Mouse (Mus musculus): ENCODE results near the gene Vmn2r21.
"Not testable (repeated sequence)": the region's sequence is repeated elsewhere in the genome, so short reads cannot be mapped to it uniquely, and the experiment has no call there.

Vmn2r21 gene

DNA sequence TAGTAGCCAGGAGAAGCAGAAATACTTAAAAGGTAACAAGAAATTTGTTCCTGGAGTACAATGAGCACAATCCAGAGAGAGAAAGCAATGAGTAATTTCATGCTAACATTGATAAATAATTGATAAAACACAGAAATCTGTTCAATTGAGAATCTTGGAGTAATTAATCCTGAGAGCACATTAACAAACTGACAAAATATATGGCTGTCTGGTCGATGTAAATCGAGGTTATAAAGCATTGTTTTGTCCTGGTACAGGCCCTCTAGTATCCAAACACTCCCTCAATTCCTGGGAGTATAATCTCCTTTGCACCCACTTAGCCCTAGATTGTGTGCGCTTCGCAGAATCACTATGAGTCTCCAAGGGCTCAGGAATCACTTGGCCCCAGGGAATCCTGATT is at the start of gene Vmn2r21:
Gene Vmn2r21 (minus strand): TSS at position 101 of the 400 bp plus-strand sequence.
- DNase-seq (ENCODE audit: low spot score) = not testable (repeated sequence)

DNA sequence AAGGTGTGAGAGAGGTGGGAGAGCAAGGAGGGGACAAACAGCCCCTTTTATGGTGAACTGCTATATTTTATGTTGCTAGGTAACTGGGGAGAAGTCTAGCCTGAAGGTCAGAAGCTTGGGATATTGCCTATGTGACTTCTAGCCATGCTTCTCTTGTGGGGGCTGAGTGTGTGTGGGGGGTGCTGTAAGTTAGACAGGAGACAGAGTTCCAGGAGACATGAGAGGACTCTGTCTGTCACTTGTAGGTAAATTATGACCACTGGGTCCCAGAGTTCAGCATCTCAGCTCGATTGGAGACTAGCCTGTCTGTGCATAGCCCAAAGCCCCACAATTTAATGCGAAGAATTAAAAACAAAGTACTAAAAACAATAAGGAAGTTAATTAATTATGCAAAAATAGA is 41.5 kb upstream of the Vmn2r21 start:
- not testable (repeated sequence) for DNase-seq (ENCODE audit: low spot score)

DNA sequence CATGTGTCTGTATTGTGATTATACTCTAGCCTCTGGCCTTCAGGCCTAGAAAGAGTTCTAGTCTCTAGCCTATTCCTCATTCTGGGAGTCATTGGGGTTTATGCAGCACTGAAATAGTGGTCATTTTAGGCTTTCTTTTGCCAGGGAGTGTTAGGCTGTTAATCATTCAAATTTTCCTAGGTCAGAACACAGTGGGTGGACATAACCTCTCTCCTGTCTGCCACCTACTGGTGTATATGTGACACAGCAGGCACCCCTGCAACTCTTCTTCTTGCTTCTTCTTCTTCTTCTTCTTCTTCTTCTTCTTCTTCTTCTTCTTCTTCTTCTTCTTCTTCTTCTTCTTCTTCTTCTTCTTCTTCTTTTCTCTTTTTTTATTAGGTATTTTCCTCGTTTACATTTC is 6.5 kb upstream of the Vmn2r21 start:
- not testable (repeated sequence) for DNase-seq (ENCODE audit: low spot score)

- not testable (repeated sequence) for DNase-seq (ENCODE audit: low spot score)
These were observed 10.8 kb downstream of the Vmn2r21 start for GRCm38 (mm10) chr6:123522263-123523011.

GRCm38 (mm10) chr6:123473045-123473444 is 60.2 kb downstream of the Vmn2r21 start:
- DNase-seq (ENCODE audit: low spot score) = not testable (repeated sequence)

GRCm38 (mm10) chr6:123472458-123472987 is 60.7 kb downstream of the Vmn2r21 start:
- DNase-seq (ENCODE audit: low spot score) = not testable (repeated sequence)

GRCm38 (mm10) chr6:123468651-123469050 is 64.6 kb downstream of the Vmn2r21 start:
- DNase-seq (ENCODE audit: low spot score) = not testable (repeated sequence)
